16 mouse cellular contexts compared by ENCODE assay signal in the genomic region with DNA sequence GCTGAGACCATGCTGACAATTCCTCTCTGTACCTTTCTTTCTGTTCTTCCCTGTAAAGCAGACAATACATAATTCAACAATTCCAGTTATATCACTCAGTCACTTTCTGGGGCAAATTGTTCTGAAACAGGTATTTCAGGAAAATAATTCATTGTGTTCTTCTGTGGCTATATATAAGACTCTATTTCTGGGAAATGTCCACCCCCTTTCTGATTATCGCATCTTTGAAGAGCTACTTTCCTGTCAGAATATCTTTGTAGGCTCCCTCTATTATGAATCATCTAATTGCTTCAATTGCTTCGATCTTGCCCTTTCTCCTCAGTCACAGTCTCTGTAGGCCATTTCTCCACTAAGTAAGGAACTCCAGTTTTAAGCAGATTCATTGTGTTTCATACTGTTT.
"Had no signal": no experiment of that assay in that cellular context is flagged by ENCODE, and none has a peak within 500 bp of the region (broad histone marks: within the 10 kb centered on the region; RNA-seq: fewer than 3 reads in every experiment).

No protein-coding gene starts in this region.

- DNase-seq: liver; liver, embryonic 13.5 days; liver, postnatal 0 days; lung, adult 18-20 months; lung, adult 2 months; lung, embryonic 14.5 days; lung, postnatal 10 days; lung, postnatal 14 days; lung, postnatal 36 days; lung, postnatal 4 days; midbrain, embryonic 14.5 days had no signal

- ATAC-seq: liver, embryonic 12.5 days; liver, postnatal 0 days; lung, postnatal 0 days; midbrain, embryonic 13.5 days; midbrain, embryonic 15.5 days; midbrain, embryonic 16.5 days had no signal
